Mouse (Mus musculus): ENCODE measurements around the gene Gm4214.
"Not testable (repeated sequence)": the region's sequence is repeated elsewhere in the genome, so short reads cannot be mapped to it uniquely, and the experiment has no call there.

The Gm4214 gene

DNA sequence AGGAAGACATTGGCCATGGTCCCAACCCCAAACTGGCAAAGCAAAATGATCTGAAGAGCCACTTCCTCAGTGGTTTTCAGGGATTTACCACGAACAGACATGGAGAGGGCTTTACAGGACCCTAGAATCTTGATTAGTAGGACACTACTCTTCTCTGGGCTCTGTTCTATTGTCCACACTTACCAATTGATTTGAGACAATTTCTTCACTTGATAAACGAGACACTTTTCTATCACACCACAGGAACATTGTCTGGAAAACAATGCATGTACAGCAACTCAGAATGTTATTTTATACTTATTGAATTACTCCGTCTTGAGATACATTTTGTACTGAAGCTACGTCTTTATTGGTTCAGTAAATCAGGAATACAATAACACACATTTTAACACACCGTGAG is at the start of gene Gm4214:
Gene Gm4214 (minus strand): TSS at position 101 of the 400 bp plus-strand sequence.
- not testable (repeated sequence) for H3K27me3 ChIP-seq (ENCODE audit: control insufficient read depth, insufficient read depth, low read length, poor library complexity, severe bottlenecking); H3K36me3 ChIP-seq (ENCODE audit: control insufficient read depth, insufficient read depth, low read length, poor library complexity, severe bottlenecking); DNase-seq (ENCODE audit: low read depth, low spot score)

DNA sequence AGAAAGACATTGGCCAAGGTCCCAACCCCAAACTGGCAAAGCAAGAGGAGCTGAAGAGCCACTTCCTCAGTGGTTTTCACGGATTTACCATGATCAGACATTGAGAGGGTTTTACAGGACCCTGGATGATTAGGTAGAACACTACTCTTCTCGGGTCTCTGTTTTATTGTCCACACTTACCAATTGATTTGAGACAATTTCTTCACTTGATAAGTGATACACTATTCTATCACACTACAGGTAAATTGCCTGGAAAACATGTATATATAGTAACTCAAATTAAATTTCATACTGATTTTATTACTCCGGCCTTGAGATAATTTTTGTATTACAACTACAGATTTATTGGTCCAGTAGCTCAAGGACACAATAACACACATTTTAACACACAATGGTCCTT is 35.4 kb upstream of the Gm4214 start, which contains the start of gene Gm4216:
Gene Gm4216 (minus strand): TSS at position 101 of the 400 bp plus-strand sequence.
- H3K27me3 ChIP-seq (ENCODE audit: control insufficient read depth, insufficient read depth, low read length, poor library complexity, severe bottlenecking); DNase-seq (ENCODE audit: low read depth, low spot score); H3K36me3 ChIP-seq (ENCODE audit: control insufficient read depth, insufficient read depth, low read length, poor library complexity, severe bottlenecking): not testable (repeated sequence)

Data from splenic B cell, adult 2 months (primary cell).